Mouse (Mus musculus) neural tube, postnatal 0 days (tissue): ENCODE results near the gene Stk26. TPM values are rescaled to one million over a fixed set of nuclear protein-coding genes. Genes with fewer than 3 reads are reported as not detected.

Experiments
- polyA plus RNA-seq: library from polyadenylated mRNA; unstranded; fragments of >200 nt; fragmentation: Nextera tagmentation; extraction: Ambion mirVana; gene quantifications from 2 replicates; pipeline ENCODE4 v1.2.1, GENCODE M21; 2015

Gene Stk26
- 0.78 and 1.1 TPM in 2 replicates for polyA plus RNA-seq

GRCm38 (mm10) chrX:50840847-50841560, at the start of gene Stk26:
Stk26 (plus strand) TSS chrX:50841047.

DNA sequence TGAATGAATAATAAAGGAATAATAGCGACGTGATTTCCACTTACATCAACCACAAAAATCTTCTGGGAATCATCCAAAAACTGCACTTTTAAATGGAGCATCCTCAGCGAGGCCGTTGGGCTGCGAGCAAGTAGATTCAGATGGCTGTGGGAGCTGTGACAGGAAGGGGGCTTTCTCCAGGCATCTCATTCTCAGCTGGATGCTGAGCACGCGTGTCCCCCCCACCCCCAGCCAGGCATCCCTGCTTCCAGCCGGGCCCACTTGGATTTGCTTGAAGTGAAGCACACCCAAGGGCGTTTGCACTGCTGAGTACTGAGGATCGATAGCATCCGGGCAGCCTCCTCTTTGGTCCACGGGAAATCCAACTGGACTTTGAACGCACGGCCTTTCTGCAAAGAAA, 101.8 kb downstream of the Stk26 start, which contains the start of gene Frmd7:
Gene Frmd7, minus strand, starts transcription at position 101 of the 400 bp plus-strand sequence.

Other genes with a start within 250 kb of the Stk26 start
- gene Frmd7, start 101.7 kb downstream of the Stk26 start, polyA plus RNA-seq: 0.19 TPM in 1 of 2 replicates, not detected in the other
- gene Rap2c, start 177.0 kb downstream of the Stk26 start, polyA plus RNA-seq: 10.3 and 11.2 TPM in 2 replicates